Mouse (Mus musculus): ENCODE data around the gene Evl.
A peak's percentile ranks its signal among the peaks of the same experiment; 100 is the strongest.

The Evl gene

DNA sequence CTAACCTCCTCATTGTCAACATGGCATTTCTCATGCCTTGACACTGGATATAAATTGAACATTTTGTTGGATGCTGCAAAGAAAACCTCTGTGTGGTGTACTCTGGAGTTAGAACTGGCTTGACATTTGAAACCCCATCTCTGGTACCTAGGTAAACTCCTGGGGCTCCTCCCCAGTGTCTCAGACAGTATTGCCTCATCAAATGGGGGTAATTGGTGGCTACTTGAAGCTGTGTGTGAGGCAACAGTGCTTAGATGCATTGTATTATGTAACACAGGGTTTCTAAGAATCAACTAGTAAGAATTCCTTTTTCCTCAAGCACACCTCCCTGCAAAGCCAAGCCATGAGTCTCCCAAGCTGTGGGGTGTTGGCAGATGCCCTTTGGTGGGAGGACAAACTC lies 93.3 kb downstream of the Evl start:
- DNase-seq (ENCODE audit: low read depth, low spot score), result no peak

DNA sequence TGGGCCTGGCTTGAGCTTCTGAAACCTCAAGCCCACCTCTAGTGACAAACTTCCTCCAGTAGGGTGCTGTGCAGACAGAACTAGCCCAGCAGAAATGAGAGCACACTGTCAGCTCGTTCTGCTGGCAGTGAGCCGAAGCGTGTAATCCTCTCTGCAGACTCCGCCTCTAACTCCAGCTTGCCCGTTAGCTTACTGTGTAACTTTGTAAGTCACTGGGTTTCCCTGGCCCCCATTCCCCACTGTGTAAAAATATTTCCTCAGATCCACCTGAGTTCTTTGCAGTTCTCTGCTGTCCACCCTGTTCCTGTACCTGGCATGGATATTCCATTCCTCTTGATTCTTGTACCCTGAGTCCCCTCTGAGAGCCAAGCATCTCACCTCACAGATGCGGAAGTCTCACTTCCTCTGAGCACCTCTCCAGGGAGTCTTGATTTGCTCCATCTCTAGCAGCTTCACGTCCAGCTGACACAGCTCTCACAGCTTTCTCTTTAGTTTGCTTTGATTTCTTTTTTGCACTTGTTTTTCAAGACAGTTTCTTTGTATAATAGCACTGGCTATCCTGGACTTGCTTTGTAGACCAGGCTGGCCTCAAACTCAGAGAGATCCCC lies 96.6 kb downstream of the Evl start:
- DNase-seq (ENCODE audit: low read depth, low spot score), result peak; percentile 64

DNA sequence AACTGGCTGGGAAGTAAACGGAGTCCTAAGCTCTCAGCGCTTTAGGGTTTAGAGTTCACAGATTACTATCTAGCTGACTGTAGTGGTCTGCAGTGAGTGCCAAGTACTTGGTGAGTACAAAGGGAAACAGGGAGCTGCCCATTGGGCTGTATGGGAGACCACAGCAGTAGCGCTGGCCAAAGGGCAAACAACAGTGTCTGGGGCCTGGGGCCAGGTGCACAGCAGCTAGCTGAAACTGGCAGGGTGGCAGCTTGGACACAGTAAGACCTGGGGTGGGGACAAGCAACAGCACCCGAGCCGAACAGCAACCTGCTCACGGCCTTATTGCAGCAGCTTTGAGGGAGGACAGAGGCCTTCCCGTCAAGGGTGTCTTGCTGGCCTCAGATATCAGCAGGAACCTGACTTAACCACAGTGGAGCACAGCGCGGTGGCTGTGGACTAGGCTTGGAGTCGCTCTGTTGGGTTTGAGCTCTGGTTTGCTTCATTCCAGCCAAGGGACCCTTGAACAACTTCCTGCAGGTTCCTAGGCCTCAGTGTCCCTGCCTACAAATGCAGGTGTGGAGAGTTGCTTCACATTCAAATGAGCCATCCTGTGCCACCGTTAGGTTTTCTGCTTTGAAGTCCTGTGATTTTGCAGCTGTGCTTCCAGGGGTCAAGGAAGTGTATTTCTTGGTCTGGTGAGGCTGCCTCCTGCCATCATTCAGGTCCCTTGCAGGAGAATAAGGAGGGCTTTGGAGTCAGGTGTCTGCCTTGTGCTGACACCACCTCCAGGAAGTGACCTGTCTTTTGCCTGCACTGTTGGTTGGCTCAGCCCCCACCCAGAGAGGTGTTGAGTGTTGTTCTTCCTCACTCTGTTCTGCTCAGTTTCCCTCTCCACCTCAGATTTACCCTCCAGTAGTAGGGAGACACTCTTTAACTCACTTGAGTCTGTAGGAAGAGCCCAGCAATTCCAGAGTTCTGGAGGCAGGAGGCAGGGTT lies 99.1 kb downstream of the Evl start:
- DNase-seq (ENCODE audit: low read depth, low spot score), result no peak

DNA sequence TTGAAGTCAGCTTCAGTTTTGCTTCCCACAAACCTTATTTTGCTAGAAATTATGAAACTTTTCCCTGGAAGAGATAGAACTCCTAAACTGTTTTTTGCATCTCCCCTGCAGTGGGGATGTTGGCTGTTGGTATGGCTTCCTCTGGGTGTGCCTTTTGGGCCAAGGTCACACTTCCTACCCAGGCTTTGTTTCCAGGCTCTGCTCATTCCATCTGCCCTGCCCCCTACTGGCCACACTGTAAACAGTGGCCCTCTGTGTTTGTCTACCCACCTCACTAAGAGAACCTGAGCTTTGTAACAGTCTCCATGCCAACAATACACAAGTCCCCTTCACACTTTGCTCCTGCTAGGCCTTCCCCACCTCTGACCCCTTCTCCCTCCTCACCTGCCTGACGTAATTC lies 102.8 kb downstream of the Evl start:
- DNase-seq (ENCODE audit: low read depth, low spot score), result no peak

DNA sequence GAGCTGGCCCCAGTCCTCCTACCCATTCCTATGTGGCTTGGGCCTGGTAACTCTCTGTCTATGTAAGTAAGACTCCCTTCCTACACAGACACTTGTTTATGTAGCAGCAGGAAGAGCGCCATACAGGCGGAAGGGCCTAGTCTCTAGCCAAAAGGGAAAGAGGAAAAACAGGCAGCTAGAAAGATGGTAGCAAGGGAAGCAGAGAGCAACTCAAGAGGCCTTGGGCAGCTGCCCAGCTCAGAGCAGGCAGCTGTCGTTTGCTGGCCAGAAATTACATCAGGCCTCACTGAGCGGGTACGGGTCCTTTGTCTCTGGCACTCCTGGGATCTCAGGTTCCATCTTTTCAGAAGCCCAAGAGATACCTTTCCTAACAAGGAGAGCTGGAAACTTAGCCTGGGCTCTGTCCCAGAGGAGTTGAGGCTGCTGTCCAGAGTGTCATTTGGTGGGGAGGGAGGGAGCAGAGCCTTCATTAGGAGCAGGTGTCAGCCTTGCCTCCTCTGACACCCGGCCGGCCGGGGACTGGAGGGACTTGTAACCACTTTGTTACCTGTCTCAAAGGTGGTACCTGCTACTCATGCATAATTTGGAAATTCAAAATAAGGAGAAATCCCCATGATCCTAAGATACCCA lies 114.2 kb downstream of the Evl start:
- no peak for DNase-seq (ENCODE audit: low read depth, low spot score)

DNA sequence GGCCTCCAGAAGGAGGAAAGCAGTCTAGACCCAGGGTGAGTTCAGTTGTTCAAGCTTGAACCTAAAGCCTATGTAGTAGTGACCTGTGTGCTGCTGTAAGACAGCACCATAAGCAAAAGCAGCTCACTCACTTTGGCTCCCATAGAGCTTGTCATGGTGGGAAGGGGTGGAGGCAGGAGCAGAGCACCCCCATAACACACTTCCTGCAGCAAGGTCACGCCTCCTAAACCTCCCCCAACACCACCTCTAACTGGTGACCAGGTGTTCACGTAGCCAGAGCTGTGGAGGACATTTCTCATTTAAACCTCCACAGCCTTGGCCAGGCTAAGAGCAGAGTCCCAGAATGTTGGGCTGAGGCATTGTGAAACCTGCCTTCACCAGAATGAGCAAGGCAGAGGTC lies 117.0 kb downstream of the Evl start:
- DNase-seq (ENCODE audit: low read depth, low spot score), result no peak

DNA sequence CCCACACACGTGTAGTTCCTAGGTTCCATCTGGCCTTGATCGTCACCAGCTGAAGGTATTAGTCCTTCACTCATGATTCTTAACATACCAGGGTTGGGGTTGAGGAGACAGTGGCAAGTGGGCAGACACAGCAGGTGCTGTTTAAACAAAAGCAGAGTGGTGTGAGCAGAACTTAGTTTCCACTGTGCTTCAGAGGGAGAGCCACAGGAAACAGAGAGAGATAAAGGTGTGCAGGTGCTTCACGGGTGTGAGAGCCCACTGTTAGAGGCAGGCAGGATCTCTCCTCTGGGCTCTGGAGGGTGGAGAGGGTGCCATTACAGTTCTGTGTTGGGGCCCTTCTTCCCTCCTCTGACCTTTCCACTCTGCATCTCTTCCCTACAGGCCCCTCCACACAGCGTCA lies 118.4 kb downstream of the Evl start:
- no peak for DNase-seq (ENCODE audit: low read depth, low spot score)

DNA sequence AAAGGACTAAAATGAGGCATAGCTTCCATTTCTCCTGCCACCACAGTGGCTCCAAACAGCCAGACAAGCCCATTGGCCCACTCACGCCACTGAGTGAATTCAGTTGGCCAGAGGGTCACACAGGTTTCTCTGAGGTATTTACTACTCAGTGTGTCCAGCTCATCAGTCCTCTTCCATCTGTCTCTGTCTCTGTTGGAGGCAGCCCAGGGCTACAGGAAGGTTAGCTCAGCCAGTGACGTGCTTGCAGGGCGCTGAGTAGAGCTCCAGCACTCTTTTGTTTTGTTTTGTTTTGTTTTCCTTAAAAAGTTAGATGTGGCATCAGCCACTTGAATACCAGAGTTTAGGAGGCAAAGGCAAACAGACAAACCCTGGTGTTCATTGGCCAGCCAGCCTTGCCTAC lies 119.0 kb downstream of the Evl start:
- DNase-seq (ENCODE audit: low read depth, low spot score), result no peak

DNA sequence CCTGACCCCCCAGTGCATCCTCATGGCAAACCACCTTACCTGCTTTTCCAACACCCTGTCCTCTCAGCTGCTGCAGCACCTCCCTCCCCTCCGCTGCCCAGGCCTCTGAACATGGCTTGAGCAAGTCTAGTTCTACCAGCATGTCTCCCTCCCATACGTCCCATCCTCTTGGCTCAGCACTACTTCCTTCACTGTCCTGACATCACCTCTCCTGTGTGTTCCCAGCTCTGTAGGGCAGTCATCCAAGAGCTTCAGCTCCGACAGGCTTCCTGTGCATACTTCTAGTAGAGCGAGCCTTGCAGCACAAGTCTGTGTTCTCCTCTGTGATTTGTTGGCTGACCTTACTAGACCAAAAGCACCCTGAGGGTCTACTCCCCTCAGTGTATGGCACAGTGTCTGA lies 120.0 kb downstream of the Evl start:
- no peak for DNase-seq (ENCODE audit: low read depth, low spot score)

DNA sequence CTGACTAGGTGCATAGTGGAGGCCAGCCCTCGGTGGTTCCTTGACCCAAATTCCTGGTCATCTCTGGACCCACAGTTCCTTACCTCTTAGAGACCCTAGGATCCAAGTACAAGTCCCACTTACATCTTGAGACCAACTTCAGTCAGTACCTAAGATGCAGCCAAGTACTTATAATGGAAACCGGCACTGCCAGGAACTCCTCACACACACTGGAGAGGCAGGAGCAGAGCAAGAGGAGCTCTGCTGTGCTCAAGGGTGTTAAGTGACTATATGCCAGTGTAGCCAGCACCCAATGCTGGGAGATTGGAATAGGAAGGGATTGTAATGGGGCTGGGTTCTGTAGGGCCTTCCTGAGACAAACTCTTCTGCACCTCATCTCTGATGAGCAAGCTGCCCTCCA lies 120.4 kb downstream of the Evl start:
- DNase-seq (ENCODE audit: low read depth, low spot score), result no peak

DNA sequence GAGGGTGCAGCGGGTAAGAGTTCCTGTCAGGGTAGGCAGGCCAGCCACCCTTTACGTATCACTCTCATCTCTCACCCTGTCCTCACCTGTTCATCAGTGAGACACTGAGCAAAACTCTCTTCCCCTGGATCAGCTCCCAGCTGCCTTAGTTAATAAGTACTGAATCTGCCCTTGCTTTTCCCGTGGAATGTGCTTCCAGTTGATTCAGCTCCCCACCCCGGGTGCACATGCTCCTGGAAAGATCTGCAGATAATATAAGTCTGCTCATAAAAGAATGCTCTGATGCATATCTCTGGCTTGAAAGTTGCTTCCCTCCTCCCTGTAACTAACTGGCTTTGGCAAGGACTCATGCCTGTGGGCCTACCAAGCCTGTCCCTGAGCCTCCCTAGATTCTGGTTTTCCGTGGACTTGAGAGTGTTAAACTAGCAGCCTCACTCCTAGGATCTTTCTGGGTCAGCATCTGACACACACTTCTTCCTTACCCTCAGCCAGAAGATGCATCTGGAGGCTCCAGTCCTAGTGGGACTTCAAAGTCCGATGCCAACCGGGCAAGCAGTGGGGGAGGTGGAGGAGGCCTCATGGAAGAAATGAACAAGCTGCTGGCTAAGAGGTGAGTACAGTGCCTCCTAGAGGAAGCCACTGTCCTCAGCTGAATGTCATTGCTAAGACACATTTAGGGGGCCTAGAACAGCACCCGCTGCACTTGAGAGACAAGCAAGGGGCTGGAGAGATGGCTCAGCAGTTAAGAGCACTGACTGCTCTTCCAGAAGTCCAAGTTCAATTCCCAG lies 121.3 kb downstream of the Evl start:
- no peak for DNase-seq (ENCODE audit: low read depth, low spot score)

DNA sequence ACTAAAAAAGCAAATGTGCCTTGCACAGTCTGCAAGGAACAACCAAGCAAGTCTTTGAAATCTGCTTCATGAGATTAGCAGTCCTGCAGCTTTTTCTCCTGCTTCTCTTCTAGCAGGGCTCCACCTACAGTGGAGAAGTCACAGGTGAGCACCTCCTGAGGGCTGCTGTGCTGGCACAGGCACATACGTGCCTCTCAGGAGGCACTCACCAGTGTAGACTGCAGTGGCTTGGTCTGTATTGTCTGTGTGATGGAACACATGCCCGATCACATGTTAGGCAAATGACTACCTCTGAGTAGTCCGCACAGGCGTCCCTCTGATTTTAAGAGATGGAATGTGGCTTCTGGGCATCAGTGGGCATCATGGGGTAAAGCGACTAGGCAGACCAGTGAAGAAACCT lies 122.6 kb downstream of the Evl start:
- no peak for DNase-seq (ENCODE audit: low read depth, low spot score)

DNA sequence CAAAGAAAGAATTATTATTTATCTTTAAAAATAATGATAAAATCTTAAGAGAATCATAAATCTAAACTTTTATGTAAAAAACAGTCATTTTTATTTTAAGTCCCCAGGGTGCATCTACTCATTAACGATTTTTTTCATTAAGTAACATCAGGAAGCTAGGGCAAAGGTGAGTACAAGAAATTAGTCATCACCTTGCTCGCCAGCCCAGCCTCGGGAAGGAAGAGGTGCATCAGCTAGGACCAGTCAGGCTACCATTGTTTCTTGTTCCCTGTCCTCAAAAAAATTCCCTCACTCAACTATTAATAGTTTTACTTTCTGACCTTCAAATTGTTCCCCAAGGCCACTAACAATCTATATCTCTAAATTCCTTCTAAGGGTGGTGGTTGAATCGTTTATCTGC lies 123.8 kb downstream of the Evl start:
- DNase-seq (ENCODE audit: low read depth, low spot score), result no peak

DNA sequence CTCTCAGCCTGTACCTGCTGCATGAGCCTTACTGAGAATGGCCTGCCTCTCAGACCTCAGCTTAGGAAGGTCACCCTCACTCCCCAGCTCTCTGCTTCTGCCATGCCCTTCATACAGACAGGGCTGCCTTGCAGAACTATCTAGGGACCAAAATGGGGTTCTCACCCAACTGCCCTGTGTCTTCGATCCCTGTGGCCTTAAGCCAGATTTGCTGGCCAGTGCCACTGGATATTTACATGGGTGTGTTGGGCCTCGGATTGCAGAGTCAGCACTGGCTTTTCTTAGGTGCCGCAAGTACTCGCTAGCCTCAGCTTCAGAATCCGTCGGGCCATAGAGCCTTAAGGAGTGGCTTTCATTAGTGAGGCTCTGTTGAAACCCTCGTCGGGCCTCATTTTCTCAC lies 126.3 kb downstream of the Evl start:
- no peak for DNase-seq (ENCODE audit: low read depth, low spot score)

DNA sequence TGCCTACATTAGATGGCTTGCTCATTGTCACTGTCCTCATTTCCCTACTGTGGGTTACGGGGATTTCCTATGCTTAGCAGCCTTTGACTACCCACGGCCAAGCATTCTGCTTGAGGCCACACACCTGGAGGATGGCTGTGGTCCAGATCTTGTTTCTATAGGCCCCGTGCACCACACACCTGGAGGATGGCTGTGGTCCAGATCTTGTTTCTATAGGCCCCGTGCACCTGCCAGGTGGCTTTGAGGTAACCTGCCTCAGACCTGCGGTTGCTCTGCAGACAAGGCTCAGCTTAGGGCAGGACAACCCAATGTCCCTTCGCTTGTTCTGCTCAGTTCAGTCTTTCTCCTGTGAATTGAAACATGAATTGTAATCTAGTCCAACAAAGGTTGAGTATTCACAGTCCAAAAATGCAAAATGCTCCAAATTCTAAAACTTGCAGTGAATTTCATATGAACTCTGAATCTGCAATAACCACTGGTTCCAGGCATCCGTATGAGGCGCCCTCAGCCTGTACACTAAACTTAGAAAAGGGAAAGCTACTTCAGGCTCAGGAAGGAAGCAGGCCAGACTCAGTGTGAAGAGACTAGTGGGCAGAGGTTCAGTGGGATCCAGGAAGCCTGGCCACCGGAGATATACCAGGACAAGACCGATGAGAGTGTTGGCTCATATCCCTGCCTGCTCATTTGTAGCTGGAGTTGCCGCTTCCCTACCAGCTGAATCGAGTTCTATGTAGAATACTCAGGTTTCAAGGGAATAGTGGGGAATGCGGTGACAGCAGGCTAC lies 127.9 kb downstream of the Evl start:
- DNase-seq (ENCODE audit: low read depth, low spot score), result no peak

DNA sequence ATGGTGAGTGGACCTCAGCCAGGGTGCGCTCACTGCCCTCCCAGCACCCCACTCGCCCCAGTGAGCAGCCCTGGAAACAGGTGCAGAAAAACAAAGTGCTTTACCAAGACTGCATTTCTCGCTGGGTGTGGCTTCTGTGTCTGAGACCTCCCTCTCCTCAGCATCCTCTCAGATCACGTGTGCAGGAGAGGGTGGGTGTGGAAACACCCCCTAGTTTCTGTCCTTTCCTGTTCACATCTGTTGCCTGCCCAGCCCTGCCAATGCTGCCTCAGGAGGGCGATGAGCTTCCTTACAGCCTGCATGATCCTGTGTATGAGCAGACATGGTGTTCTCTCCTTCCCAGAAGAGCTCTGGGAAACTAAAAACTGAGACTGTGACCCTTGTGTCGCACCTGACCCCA lies 131.9 kb downstream of the Evl start:
- no peak for DNase-seq (ENCODE audit: low read depth, low spot score)

DNA sequence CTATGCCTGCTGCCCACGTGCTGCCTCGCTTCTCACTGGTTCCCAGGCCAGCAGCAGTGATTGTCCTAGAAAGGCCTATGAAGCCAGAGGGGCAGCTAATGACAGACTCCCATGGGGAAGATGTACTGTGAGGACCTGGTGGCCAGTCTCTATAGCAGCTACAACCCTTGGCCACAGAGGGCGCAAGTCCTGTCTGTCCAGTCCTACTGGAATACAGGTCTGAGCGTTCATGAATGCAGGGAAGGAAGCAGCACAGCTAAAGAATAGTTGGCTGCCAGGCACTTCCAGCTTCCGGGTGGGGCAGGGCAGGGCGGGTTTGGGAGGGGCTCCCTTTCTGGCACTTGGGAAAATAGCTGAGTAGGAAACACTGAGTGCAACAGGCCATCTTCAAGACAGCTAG lies 132.4 kb downstream of the Evl start:
- DNase-seq (ENCODE audit: low read depth, low spot score), result no peak

DNA sequence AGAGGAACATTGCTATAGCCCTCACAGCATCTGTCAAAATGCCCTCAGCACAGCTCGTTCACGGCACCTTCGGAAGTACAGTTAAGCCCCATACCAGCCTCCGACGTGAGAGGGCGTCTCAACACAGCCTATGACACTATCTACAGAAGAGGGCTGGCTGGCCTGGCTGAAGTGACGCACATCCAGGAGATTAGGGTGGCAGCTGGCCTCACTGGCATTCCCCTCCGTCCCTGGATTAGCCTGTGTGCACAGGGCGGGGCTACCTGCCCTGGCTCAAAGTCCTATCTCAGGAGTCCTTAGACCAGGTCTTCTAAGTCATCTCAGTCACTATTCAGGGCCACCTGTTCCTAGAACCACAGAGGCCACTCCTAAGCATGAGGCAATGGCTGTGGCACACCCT lies 134.6 kb downstream of the Evl start:
- peak; percentile 79 for DNase-seq (ENCODE audit: low read depth, low spot score)

DNA sequence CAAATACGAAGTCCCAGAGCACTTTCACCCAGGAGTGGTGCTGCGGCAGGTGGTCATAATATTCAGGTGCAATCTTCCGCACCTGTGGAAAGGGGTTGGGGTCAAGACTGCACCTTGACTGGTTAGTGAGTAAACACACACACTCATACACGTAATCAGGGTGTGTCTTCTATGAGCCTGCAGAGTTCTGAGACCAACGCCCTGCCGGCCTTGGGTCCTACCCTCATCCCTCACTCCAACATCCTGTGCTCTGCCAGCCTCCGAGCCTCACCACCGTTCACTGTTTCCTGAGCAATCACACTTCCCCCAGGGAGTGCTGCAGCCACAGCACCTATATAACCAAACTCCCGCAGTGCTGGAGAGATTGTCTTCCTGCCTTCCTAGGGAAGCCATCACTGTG lies 136.0 kb downstream of the Evl start:
- no peak for DNase-seq (ENCODE audit: low read depth, low spot score)

DNA sequence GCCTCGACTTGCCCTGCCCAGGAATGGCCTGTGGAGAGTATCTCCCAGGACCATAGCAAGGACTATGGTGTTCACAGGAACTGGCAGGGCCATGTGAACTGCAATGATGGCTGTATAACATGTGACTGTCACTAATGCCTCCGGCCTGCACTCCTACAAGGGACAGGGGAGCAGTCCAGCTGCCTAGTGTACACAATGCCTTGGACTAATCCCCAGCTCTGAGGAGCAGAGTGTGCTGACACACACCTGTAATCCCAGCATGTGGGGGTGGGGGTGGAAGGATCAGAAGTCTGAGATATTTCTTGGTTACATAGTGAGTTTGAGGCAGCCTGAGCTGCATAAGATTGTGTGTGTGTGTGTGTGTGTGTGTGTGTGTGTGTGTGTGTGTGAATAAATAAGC lies 139.1 kb downstream of the Evl start:
- DNase-seq (ENCODE audit: low read depth, low spot score), result peak; percentile 55

DNA sequence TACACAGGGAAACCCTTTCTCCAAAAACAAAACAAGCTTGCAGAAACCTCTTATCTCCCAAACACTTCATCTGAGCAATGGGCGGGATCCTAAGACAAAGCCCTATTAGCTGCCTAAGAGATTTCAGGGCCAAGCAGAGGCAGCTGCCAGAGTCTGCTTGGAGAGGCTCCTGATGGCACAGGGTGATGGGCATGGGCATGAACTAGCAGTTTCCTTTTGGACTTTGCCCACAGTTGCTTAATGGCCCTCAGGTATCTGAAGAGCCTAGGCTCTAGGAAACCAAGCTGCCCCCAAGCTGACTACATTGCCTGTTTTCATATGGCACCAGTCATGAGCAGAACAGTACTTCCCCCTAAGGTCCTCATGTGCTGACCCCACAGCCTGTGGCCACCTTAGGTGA lies 139.7 kb downstream of the Evl start:
- DNase-seq (ENCODE audit: low read depth, low spot score), result no peak
